Mouse (Mus musculus): ENCODE measurements around the gene Lhx1.

- no peak for TF ChIP-seq MAX (IDR thresholded peaks at IDR 0.05; ENCODE audit: low read depth)
- TF ChIP-seq TCF3 (IDR thresholded peaks at IDR 0.05; ENCODE audit: insufficient read length, low read depth): no peak
- TF ChIP-seq POLR2A (IDR thresholded peaks at IDR 0.05; ENCODE audit: insufficient read length, low read depth): no peak
- TF ChIP-seq MYOG (IDR thresholded peaks at IDR 0.05; ENCODE audit: control insufficient read depth in 1 of 3, insufficient read depth in 1 of 3, insufficient read length in 2 of 3, low read depth in 2 of 3): no peak
- no peak for TF ChIP-seq POLR2AphosphoS2 (IDR thresholded peaks at IDR 0.05; ENCODE audit: insufficient read length, low read depth)
- TF ChIP-seq TCF12 (IDR thresholded peaks at IDR 0.05; ENCODE audit: insufficient read depth, poor library complexity, severe bottlenecking): no peak
- no peak for TF ChIP-seq REST (IDR thresholded peaks at IDR 0.05; ENCODE audit: insufficient read depth, insufficient read length)
- TF ChIP-seq E2F4 (IDR thresholded peaks at IDR 0.05; ENCODE audit: insufficient read depth): no peak
Observed at GRCm38 (mm10) chr11:84569052-84569751, 43.9 kb upstream of the Lhx1 start.

All from myocyte (in vitro differentiated cells).